Mouse (Mus musculus): Measurements from ENCODE around the gene Rab30. TPM values are rescaled to one million over a fixed set of nuclear protein-coding genes. Genes with fewer than 3 reads are reported as not detected.
"Not testable (repeated sequence)": the region's sequence is repeated elsewhere in the genome, so short reads cannot be mapped to it uniquely, and the experiment has no call there.

Rab30 gene
- total RNA-seq (2015; ENCODE audit: low replicate concordance) (30.4 and 43.3 TPM in 2 replicates), total RNA-seq (2017; ENCODE audit: low replicate concordance) (15.8 and 25.8 TPM in 2 replicates)

GRCm38 (mm10) chr7:92741152-92741860 is at the start of gene Rab30:
Gene Rab30 (plus strand): TSS chr7:92741603.
- peak; percentile 89 for ATAC-seq (replicated peaks; ENCODE audit: low FRiP score, poor library complexity, severe bottlenecking)

DNA sequence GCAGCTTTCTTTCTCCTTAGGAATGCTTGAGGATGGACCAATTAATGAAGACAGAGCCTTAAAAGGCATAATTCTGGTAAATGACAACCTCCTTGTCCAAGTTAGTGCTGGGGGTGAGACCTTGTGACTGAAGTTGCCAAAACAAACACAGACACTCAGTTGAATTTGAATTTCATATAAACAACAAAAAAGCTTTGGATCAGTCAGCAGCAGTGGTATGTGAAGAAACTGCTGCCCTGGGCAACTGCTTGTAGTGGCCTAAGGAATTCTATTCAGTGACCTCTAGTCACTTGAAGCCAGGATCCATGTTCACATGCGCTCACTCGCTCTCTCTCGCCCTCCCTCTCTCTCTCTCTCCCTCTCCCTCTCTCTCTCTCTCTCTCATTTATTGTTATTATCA is 45.0 kb upstream of the Rab30 start:
- ATAC-seq (replicated peaks; ENCODE audit: low FRiP score, poor library complexity, severe bottlenecking) = no peak

- ATAC-seq (replicated peaks; ENCODE audit: low FRiP score, poor library complexity, severe bottlenecking) = no peak
Measured at GRCm38 (mm10) chr7:92698770-92699169, 42.6 kb upstream of the Rab30 start.

DNA sequence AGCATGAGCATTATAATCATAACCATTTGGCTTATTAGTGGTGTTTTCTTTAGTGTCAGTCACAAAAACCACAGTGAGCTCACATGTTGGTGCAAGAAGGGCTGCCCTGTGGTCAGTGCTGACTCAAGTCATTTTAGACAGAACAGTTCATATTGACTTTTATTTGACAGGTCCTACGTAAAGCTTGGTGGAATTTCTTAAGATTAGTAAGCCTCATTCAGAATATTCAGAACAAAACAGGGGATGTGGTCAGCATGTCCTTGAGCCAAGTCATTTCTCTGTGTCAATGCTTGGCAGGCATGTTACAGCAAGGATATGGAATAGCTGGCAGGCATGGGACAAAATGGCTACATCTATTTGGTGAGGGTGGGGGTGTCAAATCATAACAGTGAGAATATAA is 37.7 kb upstream of the Rab30 start:
- no peak for ATAC-seq (replicated peaks; ENCODE audit: low FRiP score, poor library complexity, severe bottlenecking)

GRCm38 (mm10) chr7:92705534-92705933 is 35.9 kb upstream of the Rab30 start:
- no peak for ATAC-seq (replicated peaks; ENCODE audit: low FRiP score, poor library complexity, severe bottlenecking)

DNA sequence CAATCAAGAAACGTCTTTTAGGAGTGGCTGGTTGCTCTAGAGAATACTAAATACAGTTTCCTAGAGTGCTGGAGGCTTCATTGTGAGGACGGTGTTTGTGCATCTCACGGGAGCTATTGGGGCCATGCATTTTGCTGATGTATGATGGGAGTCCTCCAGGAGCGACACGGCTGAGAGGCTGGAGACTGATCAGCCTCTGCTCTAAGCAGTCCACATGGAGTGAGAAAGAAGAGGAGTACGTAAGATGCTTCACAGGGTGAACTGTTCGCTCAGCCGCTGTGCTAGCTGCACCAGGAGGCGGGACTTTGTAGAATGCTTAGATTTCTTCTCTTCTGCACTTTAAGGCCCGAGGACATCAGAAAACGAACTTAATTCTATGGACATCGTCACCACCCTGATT is 34.7 kb upstream of the Rab30 start:
- ATAC-seq (replicated peaks; ENCODE audit: low FRiP score, poor library complexity, severe bottlenecking) = no peak

- ATAC-seq (replicated peaks; ENCODE audit: low FRiP score, poor library complexity, severe bottlenecking) = no peak
Measured at GRCm38 (mm10) chr7:92709573-92709972, 31.8 kb upstream of the Rab30 start.

DNA sequence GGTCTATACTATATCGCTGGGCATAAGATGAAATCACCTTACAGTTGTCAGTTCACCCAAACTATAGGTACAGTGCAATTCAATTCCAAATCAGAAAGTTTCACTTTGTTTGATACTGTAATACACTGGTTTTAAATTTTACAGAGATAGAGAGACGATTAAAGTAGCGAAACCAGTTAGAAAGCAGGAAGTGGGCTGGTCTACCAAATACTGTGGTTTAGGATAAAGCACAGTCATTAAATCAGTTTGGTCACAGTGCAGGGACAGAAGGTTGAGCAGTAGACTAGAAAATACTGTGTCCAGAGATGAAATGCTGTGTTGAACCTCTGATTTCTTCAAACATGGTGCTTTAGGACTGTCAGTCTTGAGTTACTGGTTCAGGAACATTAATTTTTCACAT is 29.8 kb upstream of the Rab30 start:
- ATAC-seq (replicated peaks; ENCODE audit: low FRiP score, poor library complexity, severe bottlenecking) = no peak

- no peak for ATAC-seq (replicated peaks; ENCODE audit: low FRiP score, poor library complexity, severe bottlenecking)
Measured at GRCm38 (mm10) chr7:92715055-92715454, 26.3 kb upstream of the Rab30 start.

- ATAC-seq (replicated peaks; ENCODE audit: low FRiP score, poor library complexity, severe bottlenecking) = no peak
Measured at GRCm38 (mm10) chr7:92720156-92720905, 21.1 kb upstream of the Rab30 start.

- no peak; the same call in 1 of the 2 replicates for ATAC-seq (replicated peaks; ENCODE audit: low FRiP score, poor library complexity, severe bottlenecking)
Measured at GRCm38 (mm10) chr7:92723750-92724149, 17.7 kb upstream of the Rab30 start.

- no peak for ATAC-seq (replicated peaks; ENCODE audit: low FRiP score, poor library complexity, severe bottlenecking)
Measured at GRCm38 (mm10) chr7:92724261-92724660, 17.1 kb upstream of the Rab30 start.

- not testable (repeated sequence) for ATAC-seq (replicated peaks; ENCODE audit: low FRiP score, poor library complexity, severe bottlenecking)
Measured at GRCm38 (mm10) chr7:92729583-92729982, 11.8 kb upstream of the Rab30 start.

DNA sequence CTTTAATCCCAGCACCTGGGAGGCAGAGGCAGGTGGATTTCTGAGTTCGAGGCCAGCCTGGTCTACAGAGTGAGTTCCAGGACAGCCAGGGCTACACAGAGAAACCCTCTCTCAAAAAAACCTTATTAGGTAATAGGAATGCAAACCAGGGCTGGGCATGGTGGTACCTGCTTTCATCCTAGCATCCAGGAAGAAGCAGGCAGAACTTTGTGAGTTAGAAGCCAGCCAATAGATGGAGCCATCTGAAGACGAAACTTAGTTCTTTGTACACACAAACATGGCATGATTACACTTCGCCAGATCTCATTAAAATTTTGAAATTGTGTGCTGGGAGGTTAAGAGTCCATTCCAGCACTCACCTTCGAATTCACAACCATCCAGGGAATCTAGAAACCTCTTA is 10.9 kb upstream of the Rab30 start:
- ATAC-seq (replicated peaks; ENCODE audit: low FRiP score, poor library complexity, severe bottlenecking) = no peak

GRCm38 (mm10) chr7:92730959-92731358 is 10.4 kb upstream of the Rab30 start:
- ATAC-seq (replicated peaks; ENCODE audit: low FRiP score, poor library complexity, severe bottlenecking) = no peak

GRCm38 (mm10) chr7:92732136-92732535 is 9.3 kb upstream of the Rab30 start:
- ATAC-seq (replicated peaks; ENCODE audit: low FRiP score, poor library complexity, severe bottlenecking) = no peak

- no peak for ATAC-seq (replicated peaks; ENCODE audit: low FRiP score, poor library complexity, severe bottlenecking)
Measured at GRCm38 (mm10) chr7:92737560-92737959, 3.8 kb upstream of the Rab30 start.

GRCm38 (mm10) chr7:92739956-92740355 is 1.4 kb upstream of the Rab30 start:
- no peak for ATAC-seq (replicated peaks; ENCODE audit: low FRiP score, poor library complexity, severe bottlenecking)

DNA sequence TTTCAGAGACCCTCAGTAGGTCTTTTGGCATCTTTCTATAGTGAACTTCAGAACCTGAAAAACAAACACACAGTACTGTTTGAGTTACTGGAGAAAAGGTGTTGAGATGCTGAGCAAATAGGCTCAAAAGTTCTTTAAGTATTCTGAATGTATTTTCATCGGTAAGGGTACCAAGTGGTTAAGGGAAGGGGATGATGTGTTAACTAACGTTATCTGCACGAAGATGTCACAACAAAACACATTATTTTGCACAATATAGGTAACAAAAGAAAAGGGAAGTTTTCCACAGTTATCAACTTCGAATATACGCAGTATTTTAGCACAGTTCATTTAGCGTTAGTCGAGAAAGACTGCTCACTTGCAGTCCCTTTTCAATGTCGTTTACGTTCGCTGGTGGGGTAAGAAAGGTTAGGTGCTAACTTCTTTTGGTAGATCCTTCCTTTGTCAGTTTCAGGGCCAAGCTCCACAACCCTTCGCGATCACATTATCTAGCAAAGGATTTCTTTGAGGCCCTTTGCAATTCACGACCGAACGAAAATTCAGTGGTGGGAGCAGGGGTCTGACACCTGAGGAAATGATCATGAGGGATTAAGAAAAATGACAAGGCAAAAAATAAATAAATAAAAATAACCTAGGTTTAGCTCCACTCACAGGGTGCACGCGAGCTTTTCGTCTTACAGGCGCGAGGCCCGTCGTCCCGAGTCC is 840 bp upstream of the Rab30 start:
- 0 out of 2 replicates have a peak, but pooled peaks have one; percentile 1 for ATAC-seq (replicated peaks; ENCODE audit: low FRiP score, poor library complexity, severe bottlenecking)

GRCm38 (mm10) chr7:92741861-92742249 is 452 bp downstream of the Rab30 start:
- ATAC-seq (replicated peaks; ENCODE audit: low FRiP score, poor library complexity, severe bottlenecking) = peak; percentile 29

DNA sequence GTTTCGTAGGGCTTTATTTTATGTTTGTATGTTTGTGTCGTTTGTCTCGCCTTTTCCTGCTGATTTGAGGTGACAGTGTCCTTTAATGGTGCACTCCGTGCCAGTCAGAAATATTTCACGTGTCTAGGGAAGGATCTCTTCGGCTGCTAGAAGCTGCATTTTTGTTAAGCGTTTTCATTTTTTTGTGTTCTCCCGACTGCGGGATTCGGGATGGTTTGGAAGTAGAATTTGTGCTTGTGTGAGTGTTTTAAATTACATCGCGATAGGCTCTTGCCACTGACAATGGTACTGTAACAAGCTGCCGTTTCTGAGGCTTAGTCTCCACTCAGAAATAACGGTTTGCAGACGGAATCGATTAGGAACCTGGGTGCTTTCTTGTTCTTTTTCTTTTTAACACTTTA is 938 bp downstream of the Rab30 start:
- peak; percentile 13; the same call in 1 of the 2 replicates for ATAC-seq (replicated peaks; ENCODE audit: low FRiP score, poor library complexity, severe bottlenecking)

Data from erythroblast, adult 5-6 weeks (primary cell).